Mouse (Mus musculus) megakaryocyte, embryonic 14.5 days (primary cell): ENCODE results near the gene Mdh1.

Experiments
- FLI1 ChIP-seq: IDR thresholded peaks from 2 replicates; pipeline ENCODE4 v1.6.1; 2012; ENCODE audit warnings: low read length, inconsistent platforms, mixed read lengths
- GATA1 ChIP-seq: IDR thresholded peaks from 3 replicates; pipeline ENCODE4 v1.6.1; 2012; ENCODE audit warnings: mixed read lengths, low read length, inconsistent platforms, borderline replicate concordance

DNA sequence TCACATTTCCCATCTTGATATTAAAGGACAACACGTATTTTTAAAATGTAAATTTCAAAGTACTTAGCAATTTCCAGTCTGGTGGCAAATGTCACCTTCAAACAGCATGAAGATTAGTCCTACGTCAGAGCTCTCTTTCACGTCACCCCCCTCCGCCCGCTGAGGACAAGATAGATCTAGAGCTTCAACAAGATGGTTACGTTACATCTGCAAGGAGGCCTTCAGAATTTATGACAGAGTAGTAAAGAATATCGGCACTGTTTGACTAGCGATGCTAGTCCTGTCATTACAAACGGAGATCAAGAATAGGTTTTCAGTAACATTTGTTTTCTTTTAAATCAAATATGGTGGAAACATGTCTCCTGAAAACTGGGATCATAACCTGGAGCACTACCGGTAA lies 1.2 kb downstream of the Mdh1 start:
- TF ChIP-seq GATA1 (no peak), FLI1 (no peak)
